Mouse (Mus musculus) hindbrain, embryonic 10.5 days (tissue): ENCODE data around the gene Prokr1. TPM values are rescaled to one million over a fixed set of nuclear protein-coding genes. Genes with fewer than 3 reads are reported as not detected.
"Not testable (repeated sequence)": the region's sequence is repeated elsewhere in the genome, so short reads cannot be mapped to it uniquely, and the experiment has no call there.

Source experiments
- DNase-seq: peaks from one replicate; pipeline ENCODE4 v3.0.0-alpha.2; 2017; ENCODE audit warnings: low spot score
- H3K27ac ChIP-seq: fragments of 300-500 bp; sonication (generic); 2 replicates; pipeline ENCODE4 v1.5.1; 2016; ENCODE audit warnings: mild to moderate bottlenecking, moderate library complexity
- H3K27me3 ChIP-seq: fragments of 300-500 bp; sonication (generic); 2 replicates; pipeline ENCODE4 v1.6.1; 2016; ENCODE audit warnings: mild to moderate bottlenecking; ENCODE audit not compliant: poor library complexity, insufficient read depth, severe bottlenecking
- H3K36me3 ChIP-seq: fragments of 300-500 bp; sonication (generic); 2 replicates; pipeline ENCODE4 v1.6.1; 2016; ENCODE audit warnings: mild to moderate bottlenecking, moderate library complexity
- H3K4me1 ChIP-seq: fragments of 300-500 bp; sonication (generic); replicated peaks from 2 replicates; pipeline ENCODE4 v1.6.1; 2016; ENCODE audit warnings: mild to moderate bottlenecking
- H3K4me3 ChIP-seq: fragments of 300-500 bp; sonication (generic); 2 replicates; pipeline ENCODE4 v1.5.1; 2016; ENCODE audit warnings: mild to moderate bottlenecking, moderate library complexity
- H3K9me3 ChIP-seq: fragments of 300-500 bp; sonication (generic); 2 replicates; pipeline ENCODE4 v1.6.1; 2016; ENCODE audit warnings: mild to moderate bottlenecking, moderate library complexity
- WGBS: fragments of 180-500 bp; shearing (Covaris S2); methylation state at CpG from one replicate; pipeline ENCODE4 v1.1.7; 2016; 5-methylcytosine and 5-hydroxymethylcytosine counted together
- polyA plus RNA-seq: library from polyadenylated mRNA; unstranded; fragments of >200 nt; fragmentation: Nextera tagmentation; extraction: Ambion mirVana; gene quantifications from 2 replicates; pipeline ENCODE4 v1.2.1, GENCODE M21; 2016

The Prokr1 gene
- polyA plus RNA-seq, 1 experiment from 2014 or later: 3.6 TPM

- H3K27me3 ChIP-seq: peaks cover 32% of the 10 kb centered on the region
- peaks cover 35% of the 10 kb centered on the region for H3K4me1 ChIP-seq
- peak overlapping the region; percentile 86 for H3K27ac ChIP-seq
- H3K4me3 ChIP-seq: peak overlapping the region; percentile 66
- H3K36me3 ChIP-seq: no peaks in the 10 kb centered on the region
- no peaks in the 10 kb centered on the region for H3K9me3 ChIP-seq
- DNase-seq: no peak
- WGBS: 10% methylated on average over 12 of the region's 12 CpGs
Measured at GRCm38 (mm10) chr6:87589718-87590393, 687 bp downstream of the Prokr1 start.

GRCm38 (mm10) chr6:87583991-87584390 is 6.6 kb downstream of the Prokr1 start:
- no peak for DNase-seq
- H3K27ac ChIP-seq: no peak overlapping the region
- H3K27me3 ChIP-seq: peaks cover 24% of the 10 kb centered on the region
- H3K9me3 ChIP-seq: no peaks in the 10 kb centered on the region
- H3K4me3 ChIP-seq: no peak overlapping the region
- H3K36me3 ChIP-seq: no peaks in the 10 kb centered on the region
- H3K4me1 ChIP-seq: peaks cover 13% of the 10 kb centered on the region
- WGBS: 85% methylated on average over 7 of the region's 7 CpGs

GRCm38 (mm10) chr6:87583183-87583611 is 7.3 kb downstream of the Prokr1 start:
- Histone ChIP-seq H3K27ac (no peak overlapping the region), H3K27me3 (peaks cover 16% of the 10 kb centered on the region), H3K4me3 (no peak overlapping the region), H3K4me1 (peaks cover 13% of the 10 kb centered on the region), H3K36me3 (no peaks in the 10 kb centered on the region), H3K9me3 (no peaks in the 10 kb centered on the region)
- no peak for DNase-seq
- WGBS: 97% methylated on average over 1 of the region's 1 CpGs

GRCm38 (mm10) chr6:87582456-87582855 is 8.1 kb downstream of the Prokr1 start:
- peaks cover 10% of the 10 kb centered on the region; the same call in 1 of the 2 replicates for H3K27me3 ChIP-seq
- H3K27ac ChIP-seq: no peak overlapping the region
- WGBS: 84% methylated on average over 6 of the region's 6 CpGs

GRCm38 (mm10) chr6:87581581-87581980 is 9.0 kb downstream of the Prokr1 start:
- H3K4me1 ChIP-seq: 0 out of 2 replicates have a peak, but pooled peaks cover 2% of the 10 kb centered on the region
- no peak overlapping the region for H3K27ac ChIP-seq
- WGBS: 86% methylated on average over 18 of the region's 18 CpGs
- no peak overlapping the region for H3K4me3 ChIP-seq
- peaks cover 5% of the 10 kb centered on the region; the same call in 1 of the 2 replicates for H3K27me3 ChIP-seq
- H3K36me3 ChIP-seq: no peaks in the 10 kb centered on the region
- no peak for DNase-seq
- H3K9me3 ChIP-seq: no peaks in the 10 kb centered on the region

More at GRCm38 (mm10) chr6:87582456-87582855, 8.1 kb downstream of the Prokr1 start:
- no peaks in the 10 kb centered on the region for H3K9me3 ChIP-seq
- no peaks in the 10 kb centered on the region for H3K36me3 ChIP-seq
- peaks cover 10% of the 10 kb centered on the region for H3K4me1 ChIP-seq
- no peak overlapping the region for H3K4me3 ChIP-seq
- no peak for DNase-seq

- no peaks in the 10 kb centered on the region for H3K9me3 ChIP-seq
- peaks cover 5% of the 10 kb centered on the region; the same call in 1 of the 2 replicates for H3K27me3 ChIP-seq
- no peak overlapping the region for H3K4me3 ChIP-seq
- H3K27ac ChIP-seq: no peak overlapping the region
- 83% methylated on average over 15 of the region's 15 CpGs for WGBS
- DNase-seq: no peak
- H3K36me3 ChIP-seq: no peaks in the 10 kb centered on the region
- no peaks in the 10 kb centered on the region for H3K4me1 ChIP-seq
Measured at GRCm38 (mm10) chr6:87581071-87581470, 9.5 kb downstream of the Prokr1 start.

- Histone ChIP-seq H3K9me3 (no peaks in the 10 kb centered on the region), H3K4me1 (no peaks in the 10 kb centered on the region), H3K27me3 (no peaks in the 10 kb centered on the region; the same call in 1 of the 2 replicates), H3K4me3 (no peak overlapping the region), H3K27ac (no peak overlapping the region), H3K36me3 (no peaks in the 10 kb centered on the region)
- peak; percentile 31 for DNase-seq
- WGBS: 43% methylated on average over 9 of the region's 9 CpGs
Measured at GRCm38 (mm10) chr6:87578247-87578646, 12.3 kb downstream of the Prokr1 start.

- H3K9me3 ChIP-seq: no peaks in the 10 kb centered on the region
- WGBS: 47% methylated on average over 4 of the region's 4 CpGs
- no peaks in the 10 kb centered on the region for H3K4me1 ChIP-seq
- no peak for DNase-seq
- no peak overlapping the region for H3K27ac ChIP-seq
- no peaks in the 10 kb centered on the region; the same call in 1 of the 2 replicates for H3K27me3 ChIP-seq
- no peak overlapping the region for H3K4me3 ChIP-seq
- no peaks in the 10 kb centered on the region for H3K36me3 ChIP-seq
Measured at GRCm38 (mm10) chr6:87576648-87577330, 13.8 kb downstream of the Prokr1 start.

- H3K27me3 ChIP-seq, DNase-seq, H3K36me3 ChIP-seq, H3K4me1 ChIP-seq, H3K9me3 ChIP-seq, H3K27ac ChIP-seq, H3K4me3 ChIP-seq: not testable (repeated sequence)
Measured at GRCm38 (mm10) chr6:87571863-87572262, 18.7 kb downstream of the Prokr1 start.

- no peak overlapping the region for H3K4me3 ChIP-seq
- no peaks in the 10 kb centered on the region for H3K27me3 ChIP-seq
- no peak overlapping the region; the same call in 1 of the 2 replicates for H3K27ac ChIP-seq
- no peak for DNase-seq
- 0 out of 2 replicates have a peak, but pooled peaks cover 4% of the 10 kb centered on the region for H3K4me1 ChIP-seq
- H3K36me3 ChIP-seq: no peaks in the 10 kb centered on the region
- peaks cover 3% of the 10 kb centered on the region; the same call in 1 of the 2 replicates for H3K9me3 ChIP-seq
- WGBS: 56% methylated on average over 9 of the region's 9 CpGs
Measured at GRCm38 (mm10) chr6:87567686-87568593, 22.6 kb downstream of the Prokr1 start.

- Histone ChIP-seq H3K4me3 (no peak overlapping the region), H3K27ac (no peak overlapping the region), H3K4me1 (0 out of 2 replicates have a peak, but pooled peaks cover 4% of the 10 kb centered on the region), H3K36me3 (no peaks in the 10 kb centered on the region), H3K9me3 (peaks cover 3% of the 10 kb centered on the region; the same call in 1 of the 2 replicates), H3K27me3 (no peaks in the 10 kb centered on the region)
- DNase-seq: no peak
- WGBS: 83% methylated on average over 5 of the region's 5 CpGs
Measured at GRCm38 (mm10) chr6:87565166-87565565, 25.4 kb downstream of the Prokr1 start.

GRCm38 (mm10) chr6:87564356-87564755 is 26.2 kb downstream of the Prokr1 start:
- 90% methylated on average over 4 of the region's 4 CpGs for WGBS
- peaks cover 3% of the 10 kb centered on the region; the same call in 1 of the 2 replicates for H3K9me3 ChIP-seq
- H3K4me1 ChIP-seq: 0 out of 2 replicates have a peak, but pooled peaks cover 4% of the 10 kb centered on the region
- no peak for DNase-seq
- H3K27ac ChIP-seq: no peak overlapping the region
- H3K27me3 ChIP-seq: no peaks in the 10 kb centered on the region
- no peak overlapping the region for H3K4me3 ChIP-seq
- H3K36me3 ChIP-seq: no peaks in the 10 kb centered on the region
